Mouse (Mus musculus): ENCODE measurements around the gene Kazn. TPM values are rescaled to one million over a fixed set of nuclear protein-coding genes. Genes with fewer than 3 reads are reported as not detected.

The Kazn gene
- total and polyA plus RNA-seq, 3 experiments: 1.3 to 9.7 (median 4.2) TPM

DNA sequence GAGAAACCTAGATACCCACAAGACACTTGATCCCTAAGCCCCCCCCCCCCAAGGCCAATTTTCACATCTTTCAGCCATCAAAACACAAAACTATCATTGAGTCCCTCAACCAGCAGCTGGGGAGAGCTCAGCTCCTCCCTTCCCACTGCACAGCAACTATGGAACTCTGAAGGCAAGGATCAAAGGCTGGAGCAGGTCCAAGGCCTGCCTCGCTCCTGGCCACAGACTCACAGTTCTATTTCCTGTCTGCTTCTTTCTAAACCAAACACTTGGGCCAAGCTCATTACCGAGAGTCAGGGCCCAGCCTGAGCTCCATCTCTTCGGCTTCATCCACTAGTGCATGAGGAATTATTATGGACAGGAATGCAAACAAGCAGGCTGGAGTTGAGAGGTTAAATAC, 58.9 kb downstream of the Kazn start:
- Histone ChIP-seq H3K9me3 (replicated peaks; ENCODE audit: low read length) (peaks cover 18% of the 10 kb centered on the region), H3K4me2 (ENCODE audit: insufficient read depth, low read depth, poor library complexity, severe bottlenecking) (no peak overlapping the region), H3K4me3 (replicated peaks in 1 of 3; ENCODE audit: low read depth in 2 of 3, low read length in 2 of 3, poor library complexity in 1 of 3) (no peak overlapping the region), H3K79me2 (replicated peaks; ENCODE audit: control insufficient read depth, extremely low read depth, insufficient read depth, poor library complexity, severe bottlenecking) (no peaks in the 10 kb centered on the region), H3K27ac (ENCODE audit: insufficient read depth, low read depth) (no peak overlapping the region), H3K27me3 (replicated peaks) (no peaks in the 10 kb centered on the region), H3K36me3 (replicated peaks in 1 of 2; ENCODE audit: control insufficient read depth in 1 of 2, insufficient read depth in 1 of 2, low read length in 1 of 2) (peaks cover 0 to 44% of the 10 kb centered on the region in 2 experiments), H3K9ac (ENCODE audit: insufficient read depth, low read depth) (no peak overlapping the region), H3K4me1 (ENCODE audit: control insufficient read depth in 1 of 2, insufficient read depth in 2 of 2) (peaks cover 3 to 34% of the 10 kb centered on the region in 2 experiments; a peak in 2 of 4 replicates)
- in situ Hi-C loops (cut with MboI; ENCODE audit: low pct_ligation_motif_present, low pct_unique_long_range_greater_than_20kb, low sequenced_read_pairs): no loop called here
- TF ChIP-seq POLR2AphosphoS2 (IDR thresholded peaks at IDR 0.05; ENCODE audit: low read depth, low read length) (no peak), TBP (conservative IDR thresholded peaks at IDR 0.05; ENCODE audit: low read depth, low read length) (no peak), ZMIZ1 (IDR thresholded peaks at IDR 0.05; ENCODE audit: low read depth, low read length) (no peak), PAX5 (IDR thresholded peaks at IDR 0.05; ENCODE audit: low read length) (no peak), USF2 (conservative IDR thresholded peaks at IDR 0.05; ENCODE audit: low read depth, low read length) (no peak), MEF2A (IDR thresholded peaks at IDR 0.05; ENCODE audit: borderline replicate concordance, low read depth, low read length) (no peak), JUN (IDR thresholded peaks at IDR 0.05; ENCODE audit: insufficient read depth, low read depth, low read length) (no peak), MAZ (IDR thresholded peaks at IDR 0.05; ENCODE audit: low read depth, low read length) (no peak), NELFE (IDR thresholded peaks at IDR 0.05; ENCODE audit: low read depth, low read length) (no peak), MAFK (IDR thresholded peaks at IDR 0.05; ENCODE audit: insufficient replicate concordance, low read length) (no peak), CHD2 (IDR thresholded peaks at IDR 0.05; ENCODE audit: low read length) (no peak), GABPA (IDR thresholded peaks at IDR 0.05; ENCODE audit: insufficient replicate concordance, low read depth, low read length) (no peak), RCOR1 (conservative IDR thresholded peaks at IDR 0.05; ENCODE audit: low read depth, low read length) (no peak), ZC3H11A (IDR thresholded peaks at IDR 0.05; ENCODE audit: low read depth, low read length) (no peak), MAX (IDR thresholded peaks at IDR 0.05; ENCODE audit: low read length) (no peak), ZNF384 (IDR thresholded peaks at IDR 0.05; ENCODE audit: low read depth, low read length) (no peak), HCFC1 (IDR thresholded peaks at IDR 0.05; ENCODE audit: low read depth, low read length) (no peak), UBTF (IDR thresholded peaks at IDR 0.05; ENCODE audit: low read depth, low read length) (no peak)
- dilution Hi-C loops (cut with MboI; ENCODE audit: extremely low pct_ligation_motif_present, extremely low pct_unique_long_range_greater_than_20kb, low sequenced_read_pairs): no loop called here
- no peak for DNase-seq (ENCODE audit: extremely low read depth)

DNA sequence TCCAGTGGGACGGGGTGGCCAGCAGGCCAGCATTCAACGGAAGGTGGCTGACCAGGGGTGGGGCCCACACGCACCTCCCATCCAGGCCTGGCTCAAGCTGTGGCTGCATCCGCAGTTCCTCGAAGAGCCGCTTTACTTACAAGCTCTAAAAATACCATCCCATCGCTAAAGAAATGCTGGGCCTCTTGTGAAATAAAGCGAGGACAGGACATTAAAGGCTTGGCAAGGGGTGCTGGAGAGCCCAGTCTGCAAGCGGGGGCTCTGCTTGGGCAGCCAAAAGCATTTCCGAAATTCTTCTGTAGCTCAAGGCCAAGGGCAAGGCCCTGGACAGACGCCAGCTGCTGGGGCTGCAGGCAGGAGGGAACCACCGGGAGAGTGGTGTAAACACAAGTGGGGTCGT, 59.7 kb downstream of the Kazn start:
- H3K79me2 ChIP-seq (replicated peaks; ENCODE audit: control insufficient read depth, extremely low read depth, insufficient read depth, poor library complexity, severe bottlenecking): no peaks in the 10 kb centered on the region
- H3K27ac ChIP-seq (ENCODE audit: insufficient read depth, low read depth): no peak overlapping the region
- dilution Hi-C loops (cut with MboI; ENCODE audit: extremely low pct_ligation_motif_present, extremely low pct_unique_long_range_greater_than_20kb, low sequenced_read_pairs): no loop called here
- H3K9me3 ChIP-seq (replicated peaks; ENCODE audit: low read length): peaks cover 18% of the 10 kb centered on the region
- peaks cover 0 to 47% of the 10 kb centered on the region in 2 experiments for H3K36me3 ChIP-seq (replicated peaks in 1 of 2; ENCODE audit: control insufficient read depth in 1 of 2, insufficient read depth in 1 of 2, low read length in 1 of 2)
- TF ChIP-seq BHLHE40 (IDR thresholded peaks at IDR 0.05; ENCODE audit: low read depth, low read length) (no peak), ELF1 (IDR thresholded peaks at IDR 0.05; ENCODE audit: low read depth, low read length) (no peak), KAT2A (IDR thresholded peaks at IDR 0.05; ENCODE audit: insufficient replicate concordance, low read length) (no peak), NRF1 (IDR thresholded peaks at IDR 0.05; ENCODE audit: low read depth, low read length) (no peak), UBTF (IDR thresholded peaks at IDR 0.05; ENCODE audit: low read depth, low read length) (no peak), MAX (IDR thresholded peaks at IDR 0.05; ENCODE audit: low read length) (no peak), POLR2AphosphoS2 (IDR thresholded peaks at IDR 0.05; ENCODE audit: low read depth, low read length) (no peak), NELFE (IDR thresholded peaks at IDR 0.05; ENCODE audit: low read depth, low read length) (no peak), IRF4 (IDR thresholded peaks at IDR 0.05; ENCODE audit: low read depth, low read length) (no peak), CHD2 (IDR thresholded peaks at IDR 0.05; ENCODE audit: low read length) (no peak), USF1 (IDR thresholded peaks at IDR 0.05; ENCODE audit: low read depth, low read length) (no peak), CHD1 (IDR thresholded peaks at IDR 0.05; ENCODE audit: low read depth, low read length) (no peak)
- no peaks in the 10 kb centered on the region for H3K27me3 ChIP-seq (replicated peaks)
- H3K9ac ChIP-seq (ENCODE audit: insufficient read depth, low read depth): no peak overlapping the region
- in situ Hi-C loops (cut with MboI; ENCODE audit: low pct_ligation_motif_present, low pct_unique_long_range_greater_than_20kb, low sequenced_read_pairs): no loop called here
- H3K4me3 ChIP-seq (replicated peaks in 1 of 3; ENCODE audit: low read depth in 2 of 3, low read length in 2 of 3, poor library complexity in 1 of 3): no peak overlapping the region
- no peak overlapping the region for H3K4me2 ChIP-seq (ENCODE audit: insufficient read depth, low read depth, poor library complexity, severe bottlenecking)
- H3K4me1 ChIP-seq (ENCODE audit: control insufficient read depth in 1 of 2, insufficient read depth in 2 of 2): peaks cover 3 to 26% of the 10 kb centered on the region in 2 experiments; a peak in 2 of 4 replicates
- DNase-seq (ENCODE audit: extremely low read depth): no peak

All from CH12.LX (cell line).